Mouse (Mus musculus): Measurements from ENCODE around the gene Gfi1b. TPM values are rescaled to one million over a fixed set of nuclear protein-coding genes. Genes with fewer than 3 reads are reported as not detected.

Gene Gfi1b
- polyA plus RNA-seq, 1 experiment from 2014 or later, result 0.12 TPM

- Histone ChIP-seq H3K9ac (replicated peaks; ENCODE audit: low read length) (peak overlapping the region; percentile 88), H3K36me3 (ENCODE audit: control insufficient read depth, insufficient read depth, low read length) (no peaks in the 10 kb centered on the region), H3K4me2 (ENCODE audit: low read length) (peak overlapping the region; percentile 70), H3K9me3 (ENCODE audit: control insufficient read depth, low read length) (no peaks in the 10 kb centered on the region), H3K4me1 (ENCODE audit: control insufficient read depth, insufficient read depth, low read length) (peaks cover 14% of the 10 kb centered on the region), H3K27ac (replicated peaks; ENCODE audit: low read depth, low read length) (peak overlapping the region; percentile 94), H3K27me3 (ENCODE audit: control insufficient read depth, insufficient read depth, low read length) (no peaks in the 10 kb centered on the region), H3K4me3 (replicated peaks; ENCODE audit: low read depth, low read length) (peak overlapping the region; percentile 98)
- DNase-seq (peak; percentile 58), ATAC-seq (ENCODE audit: low FRiP score, low TSS enrichment) (peak; percentile 62)
- under 1% methylated on average over 40 of the region's 43 CpGs for WGBS
Observed at GRCm38 (mm10) chr2:28641435-28641941, 19.7 kb upstream of the Gfi1b start.

DNA sequence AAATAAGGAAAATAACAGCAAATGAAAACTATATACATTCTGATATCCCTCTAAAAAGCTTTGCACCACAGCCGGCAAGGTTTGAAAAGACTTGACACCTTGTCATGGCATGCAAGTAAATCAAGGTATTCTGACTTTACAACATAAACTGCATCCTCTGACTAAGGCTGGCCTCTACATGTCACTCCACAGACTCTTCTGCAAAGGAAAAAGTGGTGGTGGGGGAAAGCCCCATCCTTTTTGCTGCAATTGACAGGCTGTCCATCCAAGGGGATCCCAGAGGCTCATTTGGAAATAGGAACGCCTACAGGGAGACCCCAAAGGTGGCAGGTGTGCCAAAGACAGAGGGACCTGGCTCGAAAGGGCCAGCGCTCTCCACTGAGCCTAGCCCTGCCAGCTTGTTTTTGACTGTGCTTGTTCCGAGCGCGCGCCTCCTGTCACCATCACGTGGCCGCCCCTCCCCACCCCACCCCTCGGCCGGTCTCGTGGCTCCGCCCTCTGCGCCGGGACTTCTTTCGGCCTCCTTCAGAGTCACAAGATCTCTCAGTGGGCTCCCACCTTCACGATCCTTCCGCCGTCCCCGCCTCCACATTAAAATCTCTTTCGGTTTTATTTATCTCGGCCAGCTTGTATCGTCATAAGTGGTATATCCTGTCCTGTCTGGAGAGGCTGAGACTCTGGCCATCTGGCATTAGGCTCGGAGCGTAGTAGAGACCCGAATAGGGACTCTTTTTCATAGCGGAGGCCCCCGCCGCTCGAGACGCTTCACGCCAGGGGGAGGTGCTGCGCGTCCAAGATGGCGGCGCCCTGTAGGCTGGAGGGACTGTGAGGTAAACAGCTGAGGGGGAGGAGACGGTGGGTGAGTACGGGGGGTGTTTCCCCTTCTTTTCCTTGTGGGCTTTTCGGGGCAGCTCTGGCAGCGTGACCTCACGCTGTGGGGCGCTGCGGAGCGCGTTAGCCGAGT, 19.0 kb upstream of the Gfi1b start, which contains the start of gene Tsc1:
Gene Tsc1, plus strand, starts transcription at position 768 of the 964 bp plus-strand sequence.
- peak within 1 kb of the TSS; percentile 88 for H3K9ac ChIP-seq (replicated peaks; ENCODE audit: low read length)
- H3K27ac ChIP-seq (replicated peaks; ENCODE audit: low read depth, low read length), result peak within 1 kb of the TSS; percentile 94
- peaks cover 14% of the 10 kb centered on the region for H3K4me1 ChIP-seq (ENCODE audit: control insufficient read depth, insufficient read depth, low read length)
- DNase-seq (peak; percentile 98), ATAC-seq (ENCODE audit: low FRiP score, low TSS enrichment) (peak; percentile 95)
- H3K36me3 ChIP-seq (ENCODE audit: control insufficient read depth, insufficient read depth, low read length), result no peaks in the 10 kb centered on the region
- 2% methylated on average over 43 of the region's 47 CpGs for WGBS
- peak within 1 kb of the TSS; percentile 70 for H3K4me2 ChIP-seq (ENCODE audit: low read length)
- H3K27me3 ChIP-seq (ENCODE audit: control insufficient read depth, insufficient read depth, low read length), result no peaks in the 10 kb centered on the region
- peak within 1 kb of the TSS; percentile 98 for H3K4me3 ChIP-seq (replicated peaks; ENCODE audit: low read depth, low read length)
- H3K9me3 ChIP-seq (ENCODE audit: control insufficient read depth, low read length), result no peaks in the 10 kb centered on the region

- H3K4me1 ChIP-seq (ENCODE audit: control insufficient read depth, insufficient read depth, low read length), result peaks cover 14% of the 10 kb centered on the region
- no peak overlapping the region for H3K4me2 ChIP-seq (ENCODE audit: low read length)
- H3K4me3 ChIP-seq (replicated peaks; ENCODE audit: low read depth, low read length), result no peak overlapping the region
- no peak overlapping the region for H3K9ac ChIP-seq (replicated peaks; ENCODE audit: low read length)
- 50% methylated on average over 7 of the region's 7 CpGs for WGBS
- H3K27ac ChIP-seq (replicated peaks; ENCODE audit: low read depth, low read length), result no peak overlapping the region
- ATAC-seq (ENCODE audit: low FRiP score, low TSS enrichment), result no peak
- no peaks in the 10 kb centered on the region for H3K36me3 ChIP-seq (ENCODE audit: control insufficient read depth, insufficient read depth, low read length)
- peak; percentile 25 for DNase-seq
- no peaks in the 10 kb centered on the region for H3K27me3 ChIP-seq (ENCODE audit: control insufficient read depth, insufficient read depth, low read length)
- no peaks in the 10 kb centered on the region for H3K9me3 ChIP-seq (ENCODE audit: control insufficient read depth, low read length)
Observed at GRCm38 (mm10) chr2:28639794-28640193, 18.0 kb upstream of the Gfi1b start.

- 6% methylated on average over 9 of the region's 9 CpGs for WGBS
- Histone ChIP-seq H3K4me2 (ENCODE audit: low read length) (peak overlapping the region; percentile 27; the same call in 1 of the 2 replicates), H3K27ac (replicated peaks; ENCODE audit: low read depth, low read length) (no peak overlapping the region), H3K27me3 (ENCODE audit: control insufficient read depth, insufficient read depth, low read length) (no peaks in the 10 kb centered on the region), H3K4me3 (replicated peaks; ENCODE audit: low read depth, low read length) (no peak overlapping the region), H3K4me1 (ENCODE audit: control insufficient read depth, insufficient read depth, low read length) (peaks cover 12% of the 10 kb centered on the region), H3K36me3 (ENCODE audit: control insufficient read depth, insufficient read depth, low read length) (no peaks in the 10 kb centered on the region), H3K9me3 (ENCODE audit: control insufficient read depth, low read length) (no peaks in the 10 kb centered on the region), H3K9ac (replicated peaks; ENCODE audit: low read length) (no peak overlapping the region)
- ATAC-seq (ENCODE audit: low FRiP score, low TSS enrichment) (no peak), DNase-seq (peak; percentile 34)
Observed at GRCm38 (mm10) chr2:28638886-28639285, 17.1 kb upstream of the Gfi1b start.

GRCm38 (mm10) chr2:28638352-28638751, 16.6 kb upstream of the Gfi1b start:
- Histone ChIP-seq H3K27ac (replicated peaks; ENCODE audit: low read depth, low read length) (no peak overlapping the region), H3K4me3 (replicated peaks; ENCODE audit: low read depth, low read length) (no peak overlapping the region), H3K9ac (replicated peaks; ENCODE audit: low read length) (no peak overlapping the region; the same call in 1 of the 2 replicates), H3K4me1 (ENCODE audit: control insufficient read depth, insufficient read depth, low read length) (peaks cover 10% of the 10 kb centered on the region), H3K36me3 (ENCODE audit: control insufficient read depth, insufficient read depth, low read length) (no peaks in the 10 kb centered on the region), H3K4me2 (ENCODE audit: low read length) (peak overlapping the region; percentile 27; the same call in 1 of the 2 replicates), H3K9me3 (ENCODE audit: control insufficient read depth, low read length) (no peaks in the 10 kb centered on the region), H3K27me3 (ENCODE audit: control insufficient read depth, insufficient read depth, low read length) (no peaks in the 10 kb centered on the region)
- WGBS, result 24% methylated on average over 9 of the region's 9 CpGs
- DNase-seq (no peak), ATAC-seq (ENCODE audit: low FRiP score, low TSS enrichment) (no peak)

DNA sequence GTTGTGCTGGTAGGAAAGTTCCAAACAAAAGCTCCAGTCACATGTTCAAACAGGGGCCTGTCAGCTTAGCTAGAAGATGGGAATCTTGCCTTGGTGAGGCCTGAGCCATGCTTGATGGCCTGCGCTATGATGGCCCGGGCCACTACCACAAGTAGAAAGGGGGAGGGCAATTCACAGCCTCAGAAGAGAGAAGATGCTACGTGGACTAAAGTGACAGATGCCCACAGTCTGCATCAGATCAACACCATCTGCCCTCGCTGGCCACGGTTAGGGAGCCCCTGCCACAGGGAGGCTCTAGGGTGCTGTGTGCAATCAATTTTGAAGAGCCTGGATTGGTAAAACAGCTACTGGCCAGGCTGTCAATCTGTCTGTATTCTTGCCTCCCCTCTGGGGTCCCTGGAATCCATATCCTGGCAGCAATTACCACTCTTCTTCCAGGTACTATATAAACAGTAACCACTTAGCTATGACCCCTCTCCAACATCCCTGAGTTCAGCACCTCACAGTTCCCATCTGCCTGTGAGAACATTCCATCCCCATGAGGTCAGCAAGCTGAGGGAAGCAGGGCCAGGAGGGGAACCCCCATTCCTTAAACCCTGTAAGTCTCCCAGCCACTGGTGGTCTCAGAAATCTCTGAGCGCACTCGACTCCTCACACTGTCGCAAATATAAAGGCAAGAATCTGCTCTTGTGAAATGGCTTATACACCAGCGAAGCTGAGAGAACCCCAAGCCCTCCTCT, 15.5 kb upstream of the Gfi1b start:
- no peaks in the 10 kb centered on the region for H3K36me3 ChIP-seq (ENCODE audit: control insufficient read depth, insufficient read depth, low read length)
- no peak overlapping the region for H3K4me3 ChIP-seq (replicated peaks; ENCODE audit: low read depth, low read length)
- H3K4me2 ChIP-seq (ENCODE audit: low read length), result no peak overlapping the region
- no peak overlapping the region for H3K9ac ChIP-seq (replicated peaks; ENCODE audit: low read length)
- no peaks in the 10 kb centered on the region for H3K27me3 ChIP-seq (ENCODE audit: control insufficient read depth, insufficient read depth, low read length)
- H3K27ac ChIP-seq (replicated peaks; ENCODE audit: low read depth, low read length), result no peak overlapping the region
- DNase-seq (no peak), ATAC-seq (ENCODE audit: low FRiP score, low TSS enrichment) (no peak)
- no peaks in the 10 kb centered on the region for H3K9me3 ChIP-seq (ENCODE audit: control insufficient read depth, low read length)
- 0 out of 2 replicates have a peak, but pooled peaks cover 2% of the 10 kb centered on the region for H3K4me1 ChIP-seq (ENCODE audit: control insufficient read depth, insufficient read depth, low read length)
- 77% methylated on average over 9 of the region's 9 CpGs for WGBS

GRCm38 (mm10) chr2:28635199-28635598, 13.4 kb upstream of the Gfi1b start:
- no peaks in the 10 kb centered on the region for H3K27me3 ChIP-seq (ENCODE audit: control insufficient read depth, insufficient read depth, low read length)
- no peaks in the 10 kb centered on the region for H3K4me1 ChIP-seq (ENCODE audit: control insufficient read depth, insufficient read depth, low read length)
- no peak for DNase-seq
- no peaks in the 10 kb centered on the region for H3K9me3 ChIP-seq (ENCODE audit: control insufficient read depth, low read length)
- no peak overlapping the region for H3K4me2 ChIP-seq (ENCODE audit: low read length)
- no peaks in the 10 kb centered on the region for H3K36me3 ChIP-seq (ENCODE audit: control insufficient read depth, insufficient read depth, low read length)
- WGBS, result 91% methylated on average over 1 of the region's 1 CpGs
- H3K4me3 ChIP-seq (replicated peaks; ENCODE audit: low read depth, low read length), result no peak overlapping the region
- H3K27ac ChIP-seq (replicated peaks; ENCODE audit: low read depth, low read length), result no peak overlapping the region
- H3K9ac ChIP-seq (replicated peaks; ENCODE audit: low read length), result no peak overlapping the region
- ATAC-seq (ENCODE audit: low FRiP score, low TSS enrichment), result no peak

GRCm38 (mm10) chr2:28633136-28633535, 11.4 kb upstream of the Gfi1b start:
- Histone ChIP-seq H3K27ac (replicated peaks; ENCODE audit: low read depth, low read length) (no peak overlapping the region), H3K4me3 (replicated peaks; ENCODE audit: low read depth, low read length) (no peak overlapping the region), H3K9ac (replicated peaks; ENCODE audit: low read length) (no peak overlapping the region), H3K9me3 (ENCODE audit: control insufficient read depth, low read length) (no peaks in the 10 kb centered on the region), H3K4me2 (ENCODE audit: low read length) (no peak overlapping the region), H3K4me1 (ENCODE audit: control insufficient read depth, insufficient read depth, low read length) (no peaks in the 10 kb centered on the region), H3K27me3 (ENCODE audit: control insufficient read depth, insufficient read depth, low read length) (no peaks in the 10 kb centered on the region), H3K36me3 (ENCODE audit: control insufficient read depth, insufficient read depth, low read length) (no peaks in the 10 kb centered on the region)
- WGBS, result 68% methylated on average over 4 of the region's 4 CpGs
- ATAC-seq (ENCODE audit: low FRiP score, low TSS enrichment) (no peak), DNase-seq (peak; percentile 7)

Measured in midbrain, embryonic 14.5 days (tissue).